Mouse (Mus musculus): ENCODE measurements at regions not wholly inside any gene's neighbourhood (a gene's known extent, or its start where the extent isn't known, plus 50 kb on each side); places are given as distances from the start of the nearest gene placed in this dataset.

DNA sequence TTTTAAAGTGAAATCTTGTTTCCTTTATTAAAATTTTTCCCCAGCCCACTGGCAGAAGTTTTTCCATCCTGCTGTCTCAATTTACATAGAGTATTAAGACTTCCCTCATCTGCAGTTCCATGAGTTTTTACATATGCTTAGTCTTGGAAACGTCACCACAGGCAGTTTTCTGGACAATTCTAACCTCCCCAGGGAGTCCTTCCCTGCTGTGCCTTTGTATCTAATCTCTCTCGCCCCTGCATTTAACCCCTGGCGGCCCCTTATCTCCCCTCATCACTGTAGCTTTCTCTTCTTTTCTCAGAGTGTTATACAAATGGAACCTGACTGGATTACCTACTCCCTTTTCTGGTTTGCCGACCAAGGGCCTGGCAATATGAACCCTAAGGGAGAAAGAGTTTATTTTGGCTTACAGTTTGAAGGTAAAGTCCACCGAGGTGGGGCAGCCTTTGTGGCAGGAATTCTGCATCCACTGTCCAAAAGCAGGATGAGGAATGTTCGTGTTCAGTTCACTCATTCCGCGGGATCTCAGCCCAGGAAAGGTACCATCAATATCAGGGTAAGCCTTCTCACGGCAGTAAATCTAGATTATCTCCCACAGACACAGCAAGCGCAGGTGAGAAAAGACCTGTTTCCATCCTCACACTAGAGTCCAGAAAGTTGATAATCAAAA is 66.0 kb upstream of the Aldh1a3 start:
- TF ChIP-seq POLR2A (IDR thresholded peaks at IDR 0.05; ENCODE audit: low read depth, low read length) (no peak), CTCF (IDR thresholded peaks at IDR 0.05; ENCODE audit: extremely low read depth, insufficient read length, insufficient replicate concordance, low read depth, low read length) (no peak)
